Mouse (Mus musculus): ENCODE results near the gene Mxi1.

The Mxi1 gene

DNA sequence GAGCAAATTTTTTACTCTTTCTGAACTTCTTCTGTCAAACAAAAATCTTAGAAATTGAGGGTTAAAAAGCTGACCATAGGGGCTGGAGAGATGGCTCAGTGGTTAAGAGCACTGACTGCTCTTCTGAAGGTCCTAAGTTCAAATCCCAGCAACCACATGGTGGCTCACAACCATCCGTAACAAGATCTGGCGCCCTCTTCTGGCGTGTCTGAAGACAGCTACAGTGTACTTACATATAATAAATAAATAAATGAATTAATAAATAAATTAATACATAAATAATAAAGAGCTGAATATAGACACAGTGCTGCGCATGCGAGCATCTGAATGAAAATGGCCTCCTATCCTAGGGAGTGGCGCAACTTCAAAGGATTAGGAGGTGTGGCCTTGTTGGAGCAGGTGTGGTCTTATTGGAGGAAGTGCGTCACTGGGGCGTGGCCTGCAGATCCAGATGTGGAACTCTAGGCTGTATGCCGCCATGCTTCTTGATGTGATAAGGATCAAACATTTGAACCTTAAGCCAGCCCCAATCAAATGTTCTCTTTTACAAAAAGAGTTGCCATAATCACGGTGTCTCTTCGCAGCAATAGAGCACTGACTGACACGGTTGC, 12.2 kb downstream of the Mxi1 start:
- no peak for DNase-seq (ENCODE audit: low read depth, low spot score)

DNA sequence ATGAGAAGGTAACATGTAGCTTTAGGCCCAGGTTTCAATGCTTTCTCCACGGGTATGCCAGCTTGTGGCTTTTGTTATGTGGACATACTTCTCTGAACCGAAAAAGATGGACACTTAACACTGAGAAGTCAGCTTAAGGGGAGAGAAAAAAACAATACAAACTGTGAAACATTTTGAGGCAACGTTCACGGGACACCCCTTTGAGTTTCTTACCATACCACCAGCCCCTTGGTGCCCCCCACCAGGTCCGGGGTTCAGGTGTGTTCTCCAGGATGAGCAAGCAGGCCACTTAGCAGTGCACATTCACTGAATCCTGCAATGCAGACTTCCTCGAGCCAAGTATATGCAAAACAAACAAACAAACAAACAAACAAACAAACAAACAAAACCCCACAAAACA, 14.5 kb downstream of the Mxi1 start:
- DNase-seq (ENCODE audit: low read depth, low spot score), result no peak

DNA sequence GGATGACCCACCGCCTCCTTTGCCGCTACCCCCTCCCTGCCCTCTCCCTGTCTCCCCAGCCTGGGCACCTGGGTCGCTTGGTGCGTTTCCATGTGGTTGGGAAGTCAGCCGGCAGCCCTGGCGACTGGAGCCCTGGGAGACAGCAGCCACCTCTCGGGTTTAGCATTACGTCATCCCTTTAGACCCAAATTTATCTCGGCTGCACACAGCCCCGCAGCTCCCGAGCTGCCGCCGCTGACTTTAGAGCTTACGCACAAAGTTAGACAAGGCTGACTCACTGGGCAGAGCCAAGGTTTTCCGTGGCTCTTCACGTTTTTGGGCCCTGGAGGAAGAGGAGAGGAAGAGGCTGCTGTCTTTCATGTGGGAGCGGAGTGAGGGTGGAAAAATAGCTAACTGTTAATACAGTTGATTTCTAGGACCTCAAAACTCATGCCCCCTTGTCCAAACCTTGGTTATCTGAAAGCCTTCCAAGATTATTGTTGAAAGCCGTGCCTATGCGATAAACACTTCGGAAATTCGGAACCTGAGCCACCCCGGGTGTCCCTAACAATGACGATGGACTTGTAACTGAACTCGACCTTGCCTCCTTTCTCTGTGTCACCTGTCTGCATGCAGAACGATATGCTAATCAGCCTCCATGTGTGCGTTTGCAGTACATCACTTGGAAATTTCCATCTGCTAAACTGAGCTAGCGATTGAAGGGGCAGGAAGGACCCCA, 15.4 kb downstream of the Mxi1 start:
- DNase-seq (ENCODE audit: low read depth, low spot score), result peak; percentile 68

DNA sequence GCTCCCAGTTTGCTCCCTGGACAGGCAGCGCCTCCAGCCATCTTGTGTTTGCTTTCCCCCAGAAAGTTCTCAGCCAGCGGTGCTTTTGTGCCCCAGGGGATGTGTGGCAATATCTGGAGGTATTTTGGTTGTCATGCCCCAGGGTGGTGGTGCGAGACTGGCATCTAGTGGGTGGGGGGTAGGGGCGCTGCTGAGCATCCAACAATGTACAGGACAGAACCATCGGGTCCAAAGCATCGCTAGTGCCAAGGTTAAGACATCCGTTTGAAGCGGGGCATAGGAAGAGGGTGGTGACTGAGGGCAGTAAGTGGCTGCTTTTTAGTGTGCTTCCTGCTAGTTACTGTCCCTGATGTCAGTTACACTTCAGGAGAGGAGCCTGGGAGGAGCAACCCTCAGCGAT, 17.8 kb downstream of the Mxi1 start:
- DNase-seq (ENCODE audit: low read depth, low spot score), result no peak

DNA sequence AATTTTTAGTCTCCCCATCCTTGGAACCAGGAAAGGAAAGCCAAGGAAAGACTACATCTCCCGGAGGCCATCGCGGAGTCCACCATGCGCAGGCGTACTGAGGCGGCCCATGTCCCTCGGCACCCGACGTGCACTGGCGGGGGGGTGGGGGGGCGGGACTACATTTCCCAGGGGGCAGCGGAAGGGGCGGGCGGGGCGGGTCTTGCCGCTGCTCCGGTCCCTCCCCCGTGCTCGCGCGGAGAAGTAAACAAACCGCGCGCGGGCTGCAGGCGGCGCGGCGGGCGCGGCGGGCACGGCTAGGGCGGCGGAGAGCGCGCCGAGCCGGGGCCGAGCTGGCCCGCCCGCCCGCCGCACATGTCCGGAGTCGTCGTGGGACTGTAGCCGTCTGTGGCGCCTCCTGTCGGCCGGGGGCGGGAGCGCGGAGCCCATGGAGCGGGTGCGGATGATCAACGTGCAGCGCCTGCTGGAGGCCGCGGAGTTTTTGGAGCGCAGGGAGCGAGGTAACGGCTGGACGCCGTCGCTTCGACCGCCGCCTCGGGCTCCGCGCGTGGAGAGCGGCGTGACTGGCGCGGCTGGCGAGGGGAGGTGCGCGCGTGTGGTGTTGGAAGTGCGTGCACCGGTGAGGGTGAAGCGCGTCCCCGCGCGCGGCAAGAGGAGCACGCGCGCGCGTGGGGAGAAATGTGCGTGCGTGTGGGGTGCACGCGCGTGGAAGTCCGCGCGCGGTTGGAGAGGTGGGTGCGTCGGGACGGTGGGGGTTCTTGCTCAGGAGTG, 19.1 kb downstream of the Mxi1 start:
- peak; percentile 95 for DNase-seq (ENCODE audit: low read depth, low spot score)

DNA sequence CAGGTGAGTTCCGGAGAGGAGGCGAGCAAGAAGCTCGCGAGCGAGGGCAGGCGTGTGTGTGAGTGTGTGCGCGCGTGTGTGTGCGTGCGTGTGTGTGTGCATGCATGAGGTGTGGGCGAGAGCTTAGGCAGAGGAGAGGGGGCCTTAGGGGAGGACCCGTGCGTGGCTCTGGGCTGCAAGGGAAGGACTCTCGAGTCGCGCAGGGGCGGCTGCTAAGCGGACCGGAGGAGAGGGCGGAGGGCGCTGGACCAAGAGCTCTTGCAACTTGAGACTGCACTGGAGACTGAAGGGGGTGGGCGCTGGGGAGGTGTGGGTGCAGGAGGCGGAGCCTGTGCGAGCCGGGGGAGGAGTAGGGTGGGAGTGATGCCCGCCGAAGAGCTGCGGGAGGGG, 19.7 kb downstream of the Mxi1 start:
- peak; percentile 82 for DNase-seq (ENCODE audit: low read depth, low spot score)

DNA sequence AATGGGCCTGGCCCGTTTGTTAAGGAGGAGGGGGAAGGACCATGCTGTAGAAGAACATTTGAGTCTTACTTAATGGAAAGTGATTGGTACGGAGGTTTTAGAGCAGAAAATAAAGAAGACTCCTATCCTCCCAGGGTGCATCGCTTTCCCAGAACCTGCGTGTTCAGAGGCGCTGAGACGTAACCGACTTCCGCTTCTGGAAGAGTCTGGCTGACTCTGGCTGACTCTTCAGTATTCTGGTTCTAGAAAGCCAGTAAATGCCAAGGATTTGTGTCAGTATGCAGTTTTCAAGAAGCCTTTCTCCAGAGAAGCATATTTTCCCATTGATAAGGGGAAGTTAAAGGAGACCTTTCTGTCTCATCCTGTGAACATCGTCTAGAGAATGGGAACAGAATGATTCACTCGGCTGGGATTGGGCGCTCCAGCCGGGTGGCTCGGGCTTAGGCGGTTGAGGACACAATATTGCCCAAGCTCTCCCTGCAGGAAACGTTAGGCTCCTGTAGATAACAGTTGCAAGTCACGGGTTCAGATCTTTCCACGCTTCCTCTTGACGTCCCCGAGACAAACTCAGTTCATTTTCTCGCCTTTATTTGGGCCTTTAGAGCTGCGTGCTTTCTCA, 21.7 kb downstream of the Mxi1 start:
- DNase-seq (ENCODE audit: low read depth, low spot score), result no peak

DNA sequence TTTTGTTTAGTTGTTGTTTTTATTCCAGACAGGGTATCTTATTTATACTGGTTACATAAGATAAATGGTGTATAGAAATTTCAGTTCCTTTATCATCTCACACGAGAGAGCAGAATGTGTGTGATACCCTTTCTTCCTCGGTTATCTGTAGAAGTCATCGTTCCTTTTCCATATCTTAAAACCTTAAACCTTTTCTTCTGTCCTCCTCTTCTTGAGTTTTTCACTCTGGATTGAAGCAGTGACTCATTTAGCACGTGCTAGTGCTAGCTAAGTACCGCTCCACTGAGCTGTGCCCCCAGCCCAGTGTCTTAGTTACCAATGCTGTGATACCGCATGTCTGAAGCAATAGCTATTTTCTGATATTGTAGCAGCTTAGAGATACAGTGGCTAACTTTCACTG, 23.4 kb downstream of the Mxi1 start:
- DNase-seq (ENCODE audit: low read depth, low spot score), result no peak

DNA sequence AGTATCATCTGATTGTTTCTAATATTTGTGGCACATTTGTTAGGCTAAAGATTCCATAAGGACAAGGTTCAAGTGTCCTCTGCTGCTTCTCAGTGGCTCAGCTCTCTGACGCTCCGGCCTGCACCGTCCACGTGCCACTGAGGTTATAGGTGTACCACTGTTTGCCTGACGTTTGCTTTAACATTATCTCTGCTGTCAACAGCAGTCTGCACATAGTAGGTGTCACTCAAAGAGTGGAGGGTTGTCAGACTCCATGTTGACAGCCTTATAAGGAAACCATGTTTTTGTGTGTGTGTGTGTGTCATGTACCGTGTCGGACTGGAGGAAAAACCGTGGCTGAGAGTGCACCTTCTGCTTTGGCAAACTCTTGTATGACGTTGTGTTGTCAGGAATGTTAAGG, 24.9 kb downstream of the Mxi1 start:
- no peak for DNase-seq (ENCODE audit: low read depth, low spot score)

DNA sequence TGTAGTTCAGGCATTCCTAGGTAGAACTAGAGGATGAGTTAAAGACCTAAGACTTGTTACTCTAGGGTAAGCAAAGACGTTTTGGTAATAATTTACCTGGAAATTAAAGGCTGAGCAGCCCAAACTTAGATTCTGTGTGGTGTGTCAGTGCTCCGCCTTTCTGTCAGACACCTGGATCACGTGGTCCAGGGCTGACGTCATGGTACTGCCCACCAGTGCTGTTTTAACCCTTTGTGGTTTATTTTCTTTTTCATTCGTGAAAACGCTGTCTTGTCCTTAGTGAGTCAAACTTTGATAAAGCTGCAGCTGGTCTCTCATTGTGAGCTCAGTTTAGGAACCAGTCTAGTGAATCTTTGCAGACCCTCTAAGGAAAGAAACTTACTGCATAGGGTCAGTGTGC, 30.1 kb downstream of the Mxi1 start:
- DNase-seq (ENCODE audit: low read depth, low spot score), result no peak

DNA sequence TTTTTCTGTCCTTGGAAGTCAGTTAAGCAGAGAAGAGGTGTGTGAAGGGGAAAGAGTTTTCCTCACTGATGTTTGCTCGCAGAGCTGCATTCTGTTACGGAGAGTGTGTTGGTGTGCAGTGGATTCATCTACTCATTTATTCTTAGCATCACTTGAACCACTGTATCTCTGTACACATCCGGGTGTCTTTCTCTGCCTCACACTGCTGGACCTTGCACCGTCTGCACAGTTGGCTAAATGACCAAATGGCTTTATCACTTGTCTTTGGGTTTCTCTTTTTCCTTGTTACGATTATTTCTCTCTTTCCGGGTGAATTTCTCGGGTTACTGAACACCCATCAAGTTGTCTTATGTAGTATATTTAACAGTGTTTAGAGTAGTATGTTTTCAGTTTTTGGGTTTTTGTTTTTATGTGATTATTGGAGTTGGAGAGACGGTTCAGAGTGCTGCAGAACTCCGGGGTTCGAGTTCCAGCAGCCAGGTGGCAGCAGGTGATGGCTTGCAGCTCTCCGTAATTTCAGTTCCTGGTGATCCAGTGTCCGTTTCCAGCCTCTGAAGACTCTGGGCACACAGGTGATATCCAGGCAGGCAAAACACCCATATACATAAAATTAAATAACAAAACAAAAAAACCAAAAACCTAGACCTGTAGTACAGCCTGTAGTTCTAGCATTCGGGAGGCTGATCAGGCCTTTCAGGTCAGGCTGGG, 33.0 kb downstream of the Mxi1 start:
- DNase-seq (ENCODE audit: low read depth, low spot score), result no peak

DNA sequence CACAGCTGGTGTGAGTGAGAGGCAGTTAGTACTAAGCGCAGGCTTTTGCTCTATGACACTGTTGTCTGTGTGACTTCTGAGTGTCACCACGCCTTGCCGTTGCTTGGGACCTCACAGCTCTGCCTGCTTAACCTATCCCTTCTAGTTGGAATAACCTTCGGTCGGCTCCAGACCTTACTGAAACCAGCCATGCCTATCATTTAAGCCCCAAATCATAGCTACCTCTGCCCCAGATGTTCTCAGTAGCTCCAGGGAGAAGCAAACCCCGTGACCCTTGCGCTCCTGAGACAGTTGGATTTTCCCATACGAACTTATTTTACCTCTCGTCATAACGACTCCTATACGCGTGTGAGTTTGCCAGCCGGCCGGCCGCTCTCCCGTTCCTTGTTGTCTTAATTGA, 33.7 kb downstream of the Mxi1 start:
- no peak for DNase-seq (ENCODE audit: low read depth, low spot score)

DNA sequence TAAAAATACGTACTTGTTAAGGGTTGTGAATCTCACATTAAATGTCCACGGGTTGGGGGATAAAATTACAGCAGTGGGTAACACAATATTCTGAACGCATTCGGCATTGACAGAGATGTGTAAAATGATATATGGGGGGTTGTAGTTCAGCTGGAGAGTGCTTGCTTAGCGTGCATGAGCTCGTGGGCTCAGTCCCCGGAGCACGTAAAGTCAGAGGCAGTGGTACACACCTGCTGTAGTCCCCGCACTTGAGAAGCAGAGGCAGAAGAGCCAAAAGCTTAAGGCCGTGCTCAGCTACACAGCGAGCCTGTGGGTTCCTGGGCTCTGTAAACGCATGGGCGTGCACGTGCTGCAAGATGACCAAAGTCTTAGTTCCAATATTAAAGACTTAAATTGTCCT, 35.4 kb downstream of the Mxi1 start:
- DNase-seq (ENCODE audit: low read depth, low spot score), result no peak

DNA sequence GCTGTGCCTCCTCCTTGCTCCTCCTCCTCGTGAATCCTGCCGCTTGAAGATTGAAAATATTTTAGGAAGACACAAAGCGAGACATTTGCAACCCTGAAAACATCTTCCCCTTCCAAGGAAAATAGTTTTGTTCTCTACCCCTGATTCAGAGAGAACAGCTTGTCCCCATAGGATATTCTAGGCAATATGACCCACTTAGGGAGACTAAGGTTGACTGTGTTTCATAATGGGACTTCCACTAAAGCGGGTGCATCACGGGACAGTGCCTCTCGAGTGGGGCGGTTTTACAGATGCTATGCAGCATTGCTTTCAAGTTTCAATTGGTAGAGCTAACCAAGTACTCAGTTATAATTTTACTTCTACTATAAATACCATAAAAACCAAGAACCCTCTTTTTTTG, 43.5 kb downstream of the Mxi1 start:
- DNase-seq (ENCODE audit: low read depth, low spot score), result no peak

DNA sequence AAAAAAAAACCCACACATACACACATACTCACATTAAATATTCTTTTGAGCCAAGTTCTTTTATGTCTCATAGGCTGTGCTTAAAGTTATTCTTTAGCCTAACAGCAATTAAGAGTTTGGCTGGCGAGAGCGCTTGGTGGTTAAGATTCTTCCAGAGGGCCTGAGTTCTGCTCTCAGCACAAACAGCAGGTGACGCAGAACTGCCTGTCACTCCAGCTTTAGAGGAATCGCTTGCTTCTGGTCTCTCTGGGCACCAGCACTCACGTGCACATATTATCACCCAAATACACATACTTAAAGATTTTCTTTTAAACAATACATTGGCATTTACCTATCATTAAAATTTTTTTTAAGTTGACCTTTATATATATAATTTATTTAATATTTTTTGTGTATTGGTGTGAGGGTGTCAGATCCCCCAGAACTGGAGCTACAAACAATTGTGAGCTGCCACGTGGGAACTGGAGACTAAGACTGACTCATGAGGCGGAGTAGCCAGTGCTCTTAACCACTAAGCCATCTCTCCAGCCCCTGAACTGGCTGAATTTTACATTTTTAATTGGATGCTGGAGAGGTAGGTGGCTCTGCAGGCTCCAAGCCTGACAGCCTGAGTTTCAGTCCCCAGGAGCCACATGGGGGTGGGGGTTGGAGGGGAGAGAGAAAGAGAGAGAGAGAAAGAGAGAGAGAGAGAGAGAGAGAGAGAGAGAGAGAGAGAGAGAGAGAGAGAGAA, 44.1 kb downstream of the Mxi1 start:
- DNase-seq (ENCODE audit: low read depth, low spot score), result no peak

DNA sequence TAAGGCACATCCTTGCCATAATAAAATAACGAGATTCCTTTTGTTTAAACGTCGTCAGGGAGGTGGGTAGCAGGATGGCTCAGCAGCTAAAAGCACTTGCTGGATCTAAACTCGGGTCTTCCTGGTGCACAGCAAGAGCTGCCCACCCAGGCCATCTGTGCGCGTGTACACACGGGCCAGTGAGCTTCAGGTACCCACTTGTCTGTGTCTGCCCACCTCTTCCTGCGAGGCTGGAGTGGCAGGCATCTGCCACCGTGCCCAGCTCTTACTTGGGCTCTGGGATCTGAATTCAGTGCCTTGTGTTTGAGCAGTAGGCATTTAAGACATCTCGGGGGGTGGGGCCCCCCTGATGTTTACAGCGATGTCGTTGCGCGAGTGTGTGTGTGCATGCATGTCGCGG, 44.7 kb downstream of the Mxi1 start:
- no peak for DNase-seq (ENCODE audit: low read depth, low spot score)

DNA sequence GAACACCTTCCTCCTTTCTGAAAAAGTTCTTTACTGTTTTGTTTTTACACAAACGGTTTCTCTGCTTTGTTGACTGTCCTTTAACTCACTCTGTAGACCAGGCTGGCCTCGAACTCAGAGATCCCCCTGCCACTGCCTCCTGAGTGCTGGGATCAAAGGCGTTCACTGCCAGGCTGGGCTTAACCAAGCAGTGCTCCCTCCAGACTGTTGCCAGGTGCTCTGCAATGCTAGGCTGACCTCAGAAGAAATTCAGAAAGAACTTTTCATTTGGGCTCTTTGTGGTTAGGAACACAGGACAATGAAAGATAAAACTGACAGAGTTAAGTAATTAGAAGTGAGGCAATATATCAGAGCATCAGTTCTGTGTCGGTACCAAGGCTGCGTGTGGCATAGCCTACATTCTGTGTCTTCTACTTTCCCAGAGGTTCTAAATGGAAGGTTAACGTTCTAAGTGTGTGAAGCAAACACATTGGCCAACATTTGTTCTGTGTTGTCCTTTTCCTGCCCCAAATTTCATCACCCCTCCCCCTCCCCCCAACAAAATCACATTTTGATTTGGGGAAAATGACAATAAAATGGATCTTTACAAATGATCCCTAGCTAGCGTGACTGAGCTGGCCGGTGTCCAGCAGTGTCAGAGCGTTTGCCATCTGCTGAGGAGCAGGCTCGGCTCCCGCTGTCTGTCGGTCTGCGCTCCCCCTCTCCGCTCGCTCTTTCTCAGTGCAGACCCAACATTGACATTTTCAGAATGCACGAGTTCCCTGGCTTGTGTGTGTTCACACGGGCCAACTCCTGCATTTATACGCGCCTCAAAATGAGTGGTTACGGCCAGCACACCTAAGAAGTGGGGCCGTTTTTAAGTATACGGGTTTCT, 49.1 kb downstream of the Mxi1 start:
- no peak for DNase-seq (ENCODE audit: low read depth, low spot score)

DNA sequence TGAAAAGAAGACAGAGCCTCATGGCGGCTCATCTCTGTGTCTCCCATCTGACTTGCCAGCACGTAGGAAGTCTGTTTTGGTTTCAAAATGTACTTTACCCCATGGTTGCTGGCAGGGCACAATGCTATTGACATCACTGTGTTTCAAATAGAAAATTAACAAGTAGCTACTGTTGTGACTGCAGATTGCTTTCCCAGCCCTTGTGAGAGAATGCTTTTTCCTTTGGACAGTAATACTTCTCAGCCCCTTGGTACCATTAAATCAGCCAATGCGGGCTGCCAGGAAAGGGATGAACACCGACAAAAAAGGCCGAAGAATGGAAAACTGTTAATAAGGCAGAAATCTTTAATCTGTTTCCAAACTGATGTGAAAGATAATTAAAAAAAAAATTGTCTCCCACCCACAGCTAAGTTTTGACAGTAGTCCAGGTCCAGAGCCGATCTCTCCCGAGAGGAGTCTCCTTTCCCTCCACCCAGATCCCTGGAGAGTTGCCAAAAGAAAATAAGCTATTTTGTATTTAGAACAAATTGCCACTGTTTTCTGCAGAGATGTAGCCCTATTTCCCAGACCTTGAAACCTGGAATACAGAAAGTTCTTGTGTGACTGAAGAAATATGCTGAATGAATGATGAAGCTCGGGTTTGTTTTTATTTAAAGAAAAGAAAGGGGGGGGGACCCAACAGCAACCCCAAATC, 50.1 kb downstream of the Mxi1 start:
- DNase-seq (ENCODE audit: low read depth, low spot score), result no peak

DNA sequence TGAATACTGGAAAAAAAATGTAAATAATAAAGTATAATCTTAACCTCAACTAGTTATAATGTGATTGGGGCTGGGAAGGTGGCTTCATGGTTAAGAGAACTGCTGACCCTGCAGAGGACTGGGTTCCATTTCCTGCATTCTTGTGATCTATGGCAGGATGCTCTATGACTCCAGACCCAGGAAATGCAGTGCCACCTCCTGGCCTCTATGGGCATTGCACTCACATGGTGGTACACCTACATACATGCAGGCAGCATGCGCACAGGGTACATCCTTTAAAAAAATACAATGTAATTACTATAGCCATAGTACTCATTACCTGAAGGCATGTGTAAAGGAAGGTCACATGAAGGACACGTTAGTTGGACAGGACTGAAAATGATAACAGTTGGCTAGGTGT, 52.6 kb downstream of the Mxi1 start:
- peak; percentile 39 for DNase-seq (ENCODE audit: low read depth, low spot score)

DNA sequence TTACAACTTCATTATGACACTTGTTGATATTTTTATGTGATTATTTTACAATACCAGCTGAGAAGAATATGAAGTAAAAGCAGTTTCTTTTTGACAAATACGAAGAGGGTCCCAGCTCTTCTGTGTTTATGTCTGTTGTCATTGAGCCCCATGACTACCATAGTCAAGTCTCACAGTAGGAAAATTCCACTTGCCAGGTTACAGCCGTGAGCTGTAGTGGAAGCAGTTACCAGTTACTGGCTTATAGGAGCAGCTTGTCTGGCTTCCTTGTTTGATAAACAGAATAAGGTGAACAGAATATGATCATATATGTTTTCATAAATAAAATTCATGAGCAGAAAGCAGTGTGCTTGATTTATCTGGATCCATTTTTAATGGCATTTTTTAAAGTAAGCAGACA, 54.2 kb downstream of the Mxi1 start:
- DNase-seq (ENCODE audit: low read depth, low spot score), result no peak
